Mouse (Mus musculus) urinary bladder, adult 2 months (tissue): Measurements from ENCODE around the gene Sh2d4b. TPM values are rescaled to one million over a fixed set of nuclear protein-coding genes. Genes with fewer than 3 reads are reported as not detected.

Experiments
- DNase-seq: peaks from one replicate; pipeline ENCODE4 v3.0.0; 2022; ENCODE audit warnings: low spot score
- polyA plus RNA-seq: library from polyadenylated mRNA; depleted of rRNA; stranded (reverse); fragments of >200 nt; gene quantifications from 2 replicates; pipeline ENCODE4 v1.2.3, GENCODE M21; 2012; rRNA removed

Sh2d4b gene
- polyA plus RNA-seq, 1 experiment, result 0.32 TPM

DNA sequence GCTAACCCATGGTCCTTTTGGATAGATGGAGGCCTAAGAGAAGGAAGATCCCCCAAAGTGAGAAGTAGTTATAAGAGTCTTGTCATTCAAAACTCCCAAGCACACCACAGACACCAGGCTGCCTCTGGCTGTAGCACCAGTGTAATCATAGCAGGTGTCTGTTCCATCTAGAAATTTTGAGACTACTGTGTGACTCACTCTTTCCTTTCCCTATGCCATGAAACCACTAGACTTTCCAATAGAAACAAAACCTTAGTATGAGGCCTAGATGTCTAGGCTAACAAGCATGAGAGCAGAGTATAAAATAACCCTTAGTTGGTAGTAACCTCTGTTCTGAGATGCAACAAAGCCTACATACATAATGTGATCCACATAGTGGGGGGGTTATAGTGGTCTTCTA is 55.7 kb downstream of the Sh2d4b start:
- no peak for DNase-seq

DNA sequence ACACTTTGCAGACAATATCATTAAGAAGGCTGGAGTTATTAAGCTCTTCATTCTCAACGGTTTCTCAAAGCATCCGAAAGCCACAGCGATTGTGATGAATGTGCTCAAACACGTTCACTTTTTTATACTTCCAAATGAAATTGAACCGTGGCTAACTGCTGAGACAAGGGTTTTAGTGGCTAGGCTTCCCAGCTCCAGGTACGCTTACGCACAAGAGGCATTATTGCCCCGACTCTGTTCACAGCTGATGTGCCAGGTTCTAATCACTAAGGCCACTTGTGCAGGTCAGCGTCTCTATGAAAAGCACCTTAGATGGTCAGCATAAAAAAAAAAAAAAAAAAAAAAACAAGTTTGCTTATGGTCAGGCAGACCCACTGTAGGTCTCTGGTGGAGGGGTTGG is 62.6 kb downstream of the Sh2d4b start:
- no peak for DNase-seq

DNA sequence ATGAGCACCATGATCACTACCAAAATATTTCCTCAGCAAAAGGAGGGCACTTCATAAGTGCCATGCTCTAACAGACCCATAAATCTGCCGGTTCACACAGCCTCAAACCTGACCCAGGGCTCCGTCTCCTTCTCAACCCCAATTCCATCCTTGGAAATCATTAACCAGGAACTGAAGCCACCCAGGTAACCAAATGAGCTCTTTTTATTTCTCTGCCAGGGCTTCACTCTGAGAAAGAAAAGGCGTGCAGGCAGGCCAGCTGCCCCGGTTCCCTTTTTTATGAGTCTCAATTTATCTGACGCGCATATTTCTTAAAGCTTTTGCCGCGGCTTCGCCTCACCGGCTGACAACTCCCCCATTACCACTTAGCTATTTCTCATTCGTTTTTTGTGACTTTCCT is 63.0 kb downstream of the Sh2d4b start:
- DNase-seq, result no peak

DNA sequence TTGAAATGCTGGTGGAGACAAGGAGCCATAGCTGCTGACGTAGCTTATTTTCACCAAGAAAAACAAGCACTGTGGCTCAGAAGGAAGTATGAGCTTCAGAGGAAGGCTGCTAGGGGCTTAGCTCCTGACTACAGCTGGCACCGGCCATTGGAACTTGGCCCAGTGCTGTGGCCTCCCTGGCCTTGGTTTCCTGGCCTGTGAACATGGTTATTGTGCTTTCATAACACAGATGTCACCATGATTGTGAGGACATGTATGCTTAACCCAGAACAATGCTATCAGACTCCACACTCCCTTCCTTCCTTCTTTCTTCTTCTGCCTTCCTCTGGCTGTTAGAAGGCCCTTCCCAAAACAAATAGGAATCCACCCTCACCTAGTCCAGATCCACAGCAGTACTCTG is 75.0 kb downstream of the Sh2d4b start:
- DNase-seq, result no peak

DNA sequence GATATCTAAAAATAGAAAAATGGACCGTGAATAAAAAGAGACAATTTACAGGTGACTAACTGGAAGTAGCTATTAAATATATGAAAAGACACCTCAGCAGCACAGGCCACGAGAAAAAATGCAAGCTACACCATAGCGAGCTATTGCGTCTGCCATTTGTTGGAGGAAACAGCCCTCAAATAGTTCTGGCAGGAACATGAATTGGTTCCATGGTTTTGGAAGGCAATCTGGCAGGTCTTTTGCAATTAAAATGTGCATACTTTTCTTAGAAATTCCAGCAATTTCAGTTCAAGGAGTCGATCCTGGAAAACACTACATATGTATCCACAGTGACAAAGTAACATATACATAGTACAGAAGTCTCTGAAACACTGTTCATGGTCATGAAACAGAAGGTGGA is 76.4 kb downstream of the Sh2d4b start:
- DNase-seq, result no peak

DNA sequence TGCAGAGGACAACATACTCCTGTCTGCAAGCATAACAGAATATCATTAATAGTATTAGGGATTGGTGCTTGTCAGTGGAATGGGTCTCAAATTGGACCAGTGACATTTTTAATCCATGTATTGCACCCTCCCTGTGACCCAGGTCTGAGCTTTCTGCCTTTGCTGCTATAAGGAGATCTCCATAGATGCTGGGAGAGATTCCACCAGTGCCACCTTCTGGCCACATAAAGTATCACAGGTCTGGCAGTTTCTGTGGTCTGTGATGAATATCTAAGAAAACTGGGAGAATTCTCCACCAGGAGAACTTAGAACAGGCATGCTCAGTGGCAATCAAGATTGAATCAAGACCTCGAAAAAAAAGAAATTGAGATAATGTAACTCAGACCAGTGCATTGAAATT is 101.5 kb downstream of the Sh2d4b start:
- DNase-seq, result no peak

DNA sequence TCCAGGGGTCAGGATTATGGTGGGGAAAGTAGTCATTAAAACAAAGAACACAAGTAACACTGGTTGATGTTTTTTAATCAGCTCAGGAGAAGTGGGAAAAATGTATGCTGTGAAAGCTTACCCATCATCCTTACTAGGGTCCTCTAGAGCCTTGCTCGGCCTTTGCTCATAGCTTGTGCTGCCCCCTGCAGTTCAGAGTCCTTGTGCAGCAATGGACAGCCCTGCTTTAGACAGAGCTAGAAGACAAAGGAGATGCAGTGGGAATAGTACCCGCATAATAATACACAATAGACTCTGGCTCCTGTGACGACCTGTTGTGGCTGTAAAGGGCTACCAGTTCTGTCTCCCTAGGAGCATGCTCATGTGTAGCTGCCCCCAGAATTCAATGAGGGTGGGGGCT is 104.0 kb downstream of the Sh2d4b start:
- no peak for DNase-seq

DNA sequence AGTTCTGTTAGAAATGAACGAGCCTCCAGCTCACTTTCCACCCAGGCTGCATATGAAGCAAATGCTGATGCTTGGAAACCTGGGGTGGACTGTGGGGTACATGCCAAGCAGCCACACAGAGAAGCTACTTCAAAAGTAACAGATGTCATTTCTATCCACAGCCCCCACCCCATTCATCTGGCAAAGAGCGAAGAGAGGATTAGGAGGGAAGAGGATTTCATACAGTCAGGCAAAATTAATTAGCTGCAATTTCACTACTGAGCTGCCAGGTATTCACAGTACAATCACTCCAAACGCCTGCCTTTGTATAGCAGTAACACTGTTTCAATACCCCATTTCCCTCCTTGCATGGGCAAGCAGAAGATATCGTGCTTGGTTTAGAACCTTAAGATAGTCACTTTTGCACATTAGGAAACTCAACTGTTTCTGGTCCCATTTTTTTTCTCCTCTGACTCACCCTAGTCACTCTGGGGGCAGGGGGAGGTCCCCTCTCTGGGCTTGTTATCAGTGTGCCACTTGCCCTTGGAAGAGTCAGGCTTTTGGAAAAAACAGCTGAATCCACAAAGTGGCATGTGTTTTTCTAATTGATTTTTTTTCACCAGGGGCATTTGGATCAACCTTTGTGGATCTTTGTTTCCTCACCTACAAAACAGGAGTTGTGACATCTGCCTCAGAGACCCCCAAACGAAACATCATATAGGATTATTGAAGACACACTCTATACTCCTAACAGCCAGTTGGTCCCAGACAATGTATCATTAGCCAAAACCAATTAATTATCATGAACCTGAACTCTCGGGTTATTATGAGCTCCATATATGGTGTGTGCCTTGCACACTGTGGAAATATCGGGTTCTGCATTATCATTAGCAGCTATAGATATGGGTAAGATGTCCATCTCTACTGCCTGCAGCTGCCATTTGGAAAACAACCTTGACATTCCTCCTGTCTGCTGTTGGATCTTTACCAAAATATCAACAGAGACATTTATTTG is 123.7 kb downstream of the Sh2d4b start:
- DNase-seq, result no peak

Other genes with a start within 250 kb of the Sh2d4b start
- gene Tspan14, start 73.5 kb upstream of the Sh2d4b start, polyA plus RNA-seq, result 55.9 and 58.9 TPM in 2 replicates
- 52.2 and 61.9 TPM in 2 replicates for gene Fam213a, start 120.5 kb upstream of the Sh2d4b start, polyA plus RNA-seq
- gene Dydc2, start 175.9 kb upstream of the Sh2d4b start, polyA plus RNA-seq, result not detected in 2 replicates
- not detected in 2 replicates for gene Dydc1, start 179.6 kb upstream of the Sh2d4b start, polyA plus RNA-seq
- not detected in 2 replicates for gene Mat1a, start 211.8 kb upstream of the Sh2d4b start, polyA plus RNA-seq
- gene Sftpa1, start 238.5 kb upstream of the Sh2d4b start, polyA plus RNA-seq, result not detected in 2 replicates